Mouse (Mus musculus): ENCODE data around the gene Zfp141. TPM values are rescaled to one million over a fixed set of nuclear protein-coding genes. Genes with fewer than 3 reads are reported as not detected.
"Not testable (repeated sequence)": the region's sequence is repeated elsewhere in the genome, so short reads cannot be mapped to it uniquely, and the experiment has no call there.

The Zfp141 gene
- polyA plus RNA-seq (2014; fragmentation: Nextera tagmentation; extraction: Ambion mirVana): 12.3 and 14.1 TPM in 2 replicates

DNA sequence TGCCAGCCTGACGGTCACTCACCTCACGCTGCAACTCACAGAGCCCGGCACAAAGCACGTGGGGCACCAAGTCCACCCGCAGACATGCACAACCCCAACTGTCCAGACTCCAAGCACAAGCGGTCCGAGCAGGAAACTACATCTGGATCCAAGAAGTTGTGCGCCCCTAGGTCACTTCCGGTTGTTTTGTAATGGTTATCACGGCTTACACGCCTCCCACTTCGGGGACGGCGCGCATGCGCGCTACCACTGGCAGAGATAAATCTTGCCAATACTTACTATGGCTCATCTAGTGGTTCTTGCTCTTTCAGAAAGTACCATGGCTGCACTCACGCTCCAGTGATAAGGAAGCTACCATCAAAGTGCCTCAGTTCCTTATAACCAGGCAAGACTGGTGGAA lies at the start of gene Zfp141:
Gene Zfp141 (minus strand): TSS at position 153 of the 400 bp plus-strand sequence.
- H3K4me1 ChIP-seq (replicated peaks; ENCODE audit: control insufficient read depth, insufficient read depth, low read length); H3K27me3 ChIP-seq (replicated peaks; ENCODE audit: control insufficient read depth, insufficient read depth, low read length); H3K36me3 ChIP-seq (ENCODE audit: control insufficient read depth, insufficient read depth, low read length); H3K9me3 ChIP-seq (ENCODE audit: control insufficient read depth, low read length): not testable (repeated sequence)
- DNase-seq (ENCODE audit: low spot score) (peak; percentile 77), ATAC-seq (replicated peaks; ENCODE audit: low FRiP score) (peak; percentile 92)
- peak within 1 kb of the TSS; percentile 32; the same call in 1 of the 2 replicates for H3K27ac ChIP-seq (ENCODE audit: low read depth, low read length)
- WGBS: 1% methylated on average over 18 of the region's 18 CpGs
- peak within 1 kb of the TSS; percentile 69 for H3K4me2 ChIP-seq
- H3K4me3 ChIP-seq (ENCODE audit: low read depth, low read length): peak within 1 kb of the TSS; percentile 71
- H3K9ac ChIP-seq (ENCODE audit: low read depth, low read length): peak within 1 kb of the TSS; percentile 66

- H3K4me1 ChIP-seq (replicated peaks; ENCODE audit: control insufficient read depth, insufficient read depth, low read length): no peaks in the 10 kb centered on the region
- no peak overlapping the region for H3K9ac ChIP-seq (ENCODE audit: low read depth, low read length)
- no peaks in the 10 kb centered on the region for H3K27me3 ChIP-seq (replicated peaks; ENCODE audit: control insufficient read depth, insufficient read depth, low read length)
- H3K27ac ChIP-seq (ENCODE audit: low read depth, low read length): no peak overlapping the region
- no peak for ATAC-seq (replicated peaks; ENCODE audit: low FRiP score)
- no peaks in the 10 kb centered on the region for H3K9me3 ChIP-seq (ENCODE audit: control insufficient read depth, low read length)
- H3K4me3 ChIP-seq (ENCODE audit: low read depth, low read length): no peak overlapping the region
- no peak for DNase-seq (ENCODE audit: low spot score)
- no peaks in the 10 kb centered on the region for H3K36me3 ChIP-seq (ENCODE audit: control insufficient read depth, insufficient read depth, low read length)
- WGBS: 77% methylated on average over 3 of the region's 3 CpGs
- H3K4me2 ChIP-seq: no peak overlapping the region
Measured at GRCm38 (mm10) chr7:42551766-42552165, 46.2 kb upstream of the Zfp141 start.

- H3K9ac ChIP-seq (ENCODE audit: low read depth, low read length): peak overlapping the region; percentile 66
- no peaks in the 10 kb centered on the region for H3K4me1 ChIP-seq (replicated peaks; ENCODE audit: control insufficient read depth, insufficient read depth, low read length)
- peak overlapping the region; percentile 71 for H3K4me3 ChIP-seq (ENCODE audit: low read depth, low read length)
- H3K27ac ChIP-seq (ENCODE audit: low read depth, low read length): peak overlapping the region; percentile 32; the same call in 1 of the 2 replicates
- H3K27me3 ChIP-seq (replicated peaks; ENCODE audit: control insufficient read depth, insufficient read depth, low read length): no peaks in the 10 kb centered on the region
- DNase-seq (ENCODE audit: low spot score): no peak
- H3K36me3 ChIP-seq (ENCODE audit: control insufficient read depth, insufficient read depth, low read length): peaks cover 7% of the 10 kb centered on the region; the same call in 1 of the 2 replicates
- H3K9me3 ChIP-seq (ENCODE audit: control insufficient read depth, low read length): no peaks in the 10 kb centered on the region
- peak; percentile 71 for ATAC-seq (replicated peaks; ENCODE audit: low FRiP score)
- peak overlapping the region; percentile 69 for H3K4me2 ChIP-seq
- WGBS: under 1% methylated on average over 20 of the region's 20 CpGs
Measured at GRCm38 (mm10) chr7:42505186-42505585, 354 bp downstream of the Zfp141 start.

DNA sequence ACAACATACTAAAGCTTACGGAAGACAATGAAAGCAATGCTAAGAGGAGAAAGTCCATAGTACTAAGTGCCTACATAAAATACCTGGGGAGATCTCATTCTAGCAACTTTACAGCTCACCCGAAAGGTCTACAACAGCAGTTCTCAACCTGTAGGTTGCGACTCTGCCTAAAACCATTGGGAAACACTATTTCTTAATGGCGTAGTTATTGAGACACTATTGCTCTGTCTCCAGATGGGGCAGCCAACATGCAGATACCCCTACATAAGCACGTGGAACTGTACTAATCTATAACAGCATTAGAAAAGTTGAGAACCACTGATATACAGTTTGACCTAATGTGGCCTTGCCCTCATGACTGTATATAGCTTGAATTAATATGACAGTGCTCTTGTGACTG lies 7.3 kb downstream of the Zfp141 start:
- 90% methylated on average over 5 of the region's 5 CpGs for WGBS
- no peak for ATAC-seq (replicated peaks; ENCODE audit: low FRiP score)
- no peaks in the 10 kb centered on the region for H3K4me1 ChIP-seq (replicated peaks; ENCODE audit: control insufficient read depth, insufficient read depth, low read length)

GRCm38 (mm10) chr7:42497356-42497755 lies 8.2 kb downstream of the Zfp141 start:
- H3K4me1 ChIP-seq (replicated peaks; ENCODE audit: control insufficient read depth, insufficient read depth, low read length): no peaks in the 10 kb centered on the region
- H3K27me3 ChIP-seq (replicated peaks; ENCODE audit: control insufficient read depth, insufficient read depth, low read length): no peaks in the 10 kb centered on the region
- no peak overlapping the region for H3K4me2 ChIP-seq
- H3K9me3 ChIP-seq (ENCODE audit: control insufficient read depth, low read length): no peaks in the 10 kb centered on the region
- no peak for DNase-seq (ENCODE audit: low spot score)
- ATAC-seq (replicated peaks; ENCODE audit: low FRiP score): no peak
- WGBS: 87% methylated on average over 9 of the region's 9 CpGs
- H3K9ac ChIP-seq (ENCODE audit: low read depth, low read length): no peak overlapping the region
- no peak overlapping the region for H3K27ac ChIP-seq (ENCODE audit: low read depth, low read length)
- no peak overlapping the region for H3K4me3 ChIP-seq (ENCODE audit: low read depth, low read length)
- H3K36me3 ChIP-seq (ENCODE audit: control insufficient read depth, insufficient read depth, low read length): peaks cover 11% of the 10 kb centered on the region

More for the DNA sequence above, 7.3 kb downstream of the Zfp141 start:
- DNase-seq (ENCODE audit: low spot score): no peak
- H3K9me3 ChIP-seq (ENCODE audit: control insufficient read depth, low read length): no peaks in the 10 kb centered on the region
- no peak overlapping the region for H3K4me3 ChIP-seq (ENCODE audit: low read depth, low read length)
- H3K27ac ChIP-seq (ENCODE audit: low read depth, low read length): no peak overlapping the region
- H3K4me2 ChIP-seq: no peak overlapping the region
- H3K9ac ChIP-seq (ENCODE audit: low read depth, low read length): no peak overlapping the region
- no peaks in the 10 kb centered on the region for H3K27me3 ChIP-seq (replicated peaks; ENCODE audit: control insufficient read depth, insufficient read depth, low read length)
- H3K36me3 ChIP-seq (ENCODE audit: control insufficient read depth, insufficient read depth, low read length): peaks cover 11% of the 10 kb centered on the region

DNA sequence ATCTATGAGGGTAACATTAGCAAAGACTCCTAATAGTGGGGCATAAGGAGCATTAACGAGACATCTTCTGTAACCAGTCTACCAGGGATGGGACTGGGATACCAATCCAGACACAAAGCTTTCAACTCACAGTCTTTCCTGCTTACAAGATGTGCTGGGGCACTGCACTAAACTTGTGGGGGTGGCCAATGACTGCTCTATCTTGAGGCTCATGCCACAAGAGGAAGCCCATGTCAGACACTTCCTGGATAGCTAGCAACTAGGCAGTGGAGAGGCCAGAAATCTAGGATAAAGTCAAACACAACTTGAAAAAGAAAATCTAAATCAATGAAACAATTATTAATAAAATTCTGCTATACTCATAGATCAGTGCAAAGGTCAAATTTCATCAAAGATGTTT lies 9.3 kb downstream of the Zfp141 start:
- no peaks in the 10 kb centered on the region for H3K4me1 ChIP-seq (replicated peaks; ENCODE audit: control insufficient read depth, insufficient read depth, low read length)
- no peak overlapping the region for H3K4me2 ChIP-seq
- H3K9ac ChIP-seq (ENCODE audit: low read depth, low read length): no peak overlapping the region
- peaks cover 11% of the 10 kb centered on the region for H3K36me3 ChIP-seq (ENCODE audit: control insufficient read depth, insufficient read depth, low read length)
- no peak; the same call in 1 of the 2 replicates for ATAC-seq (replicated peaks; ENCODE audit: low FRiP score)
- H3K27ac ChIP-seq (ENCODE audit: low read depth, low read length): no peak overlapping the region
- H3K27me3 ChIP-seq (replicated peaks; ENCODE audit: control insufficient read depth, insufficient read depth, low read length): no peaks in the 10 kb centered on the region
- WGBS: 74% methylated on average over 1 of the region's 1 CpGs
- H3K9me3 ChIP-seq (ENCODE audit: control insufficient read depth, low read length): no peaks in the 10 kb centered on the region
- no peak for DNase-seq (ENCODE audit: low spot score)
- H3K4me3 ChIP-seq (ENCODE audit: low read depth, low read length): no peak overlapping the region

- Histone ChIP-seq H3K27me3 (replicated peaks; ENCODE audit: control insufficient read depth, insufficient read depth, low read length) (no peaks in the 10 kb centered on the region), H3K9ac (ENCODE audit: low read depth, low read length) (no peak overlapping the region), H3K36me3 (ENCODE audit: control insufficient read depth, insufficient read depth, low read length) (peaks cover 13% of the 10 kb centered on the region; the same call in 1 of the 2 replicates), H3K4me2 (no peak overlapping the region), H3K9me3 (ENCODE audit: control insufficient read depth, low read length) (0 out of 2 replicates have a peak, but pooled peaks cover 2% of the 10 kb centered on the region), H3K27ac (ENCODE audit: low read depth, low read length) (no peak overlapping the region), H3K4me3 (ENCODE audit: low read depth, low read length) (no peak overlapping the region), H3K4me1 (replicated peaks; ENCODE audit: control insufficient read depth, insufficient read depth, low read length) (no peaks in the 10 kb centered on the region)
- no peak for ATAC-seq (replicated peaks; ENCODE audit: low FRiP score)
- WGBS: 78% methylated on average over 5 of the region's 5 CpGs
- no peak for DNase-seq (ENCODE audit: low spot score)
Measured at GRCm38 (mm10) chr7:42490859-42491258, 14.7 kb downstream of the Zfp141 start.

GRCm38 (mm10) chr7:42490358-42490757 lies 15.2 kb downstream of the Zfp141 start:
- Histone ChIP-seq H3K9ac (ENCODE audit: low read depth, low read length) (no peak overlapping the region), H3K27ac (ENCODE audit: low read depth, low read length) (no peak overlapping the region), H3K4me3 (ENCODE audit: low read depth, low read length) (no peak overlapping the region), H3K9me3 (ENCODE audit: control insufficient read depth, low read length) (0 out of 2 replicates have a peak, but pooled peaks cover 2% of the 10 kb centered on the region), H3K4me1 (replicated peaks; ENCODE audit: control insufficient read depth, insufficient read depth, low read length) (no peaks in the 10 kb centered on the region), H3K36me3 (ENCODE audit: control insufficient read depth, insufficient read depth, low read length) (peaks cover 13% of the 10 kb centered on the region; the same call in 1 of the 2 replicates), H3K4me2 (no peak overlapping the region), H3K27me3 (replicated peaks; ENCODE audit: control insufficient read depth, insufficient read depth, low read length) (no peaks in the 10 kb centered on the region)
- WGBS: 87% methylated on average over 4 of the region's 4 CpGs
- ATAC-seq (replicated peaks; ENCODE audit: low FRiP score): no peak
- no peak for DNase-seq (ENCODE audit: low spot score)

DNA sequence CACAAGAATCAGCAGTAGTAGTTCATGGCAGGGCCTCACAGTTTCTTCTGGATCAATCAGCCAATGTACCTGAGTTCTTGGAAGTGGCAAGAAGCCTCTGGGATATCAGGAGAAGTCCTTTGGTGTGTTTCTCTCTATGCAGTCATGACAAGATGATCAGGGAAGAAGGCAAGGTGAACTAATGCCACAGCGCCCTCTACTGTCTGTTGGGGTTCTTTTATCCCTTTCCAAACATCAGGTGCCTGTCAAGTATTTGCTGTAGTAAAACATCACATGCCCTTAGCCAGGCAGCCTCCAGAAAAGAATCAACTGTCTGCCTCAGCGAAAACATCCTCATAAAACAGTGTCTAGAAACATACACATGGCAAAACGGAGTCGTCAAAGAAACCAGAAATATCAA lies 50.9 kb downstream of the Zfp141 start:
- Histone ChIP-seq H3K27me3 (replicated peaks; ENCODE audit: control insufficient read depth, insufficient read depth, low read length) (no peaks in the 10 kb centered on the region), H3K9ac (ENCODE audit: low read depth, low read length) (no peak overlapping the region), H3K4me2 (no peak overlapping the region), H3K4me3 (ENCODE audit: low read depth, low read length) (no peak overlapping the region), H3K4me1 (replicated peaks; ENCODE audit: control insufficient read depth, insufficient read depth, low read length) (no peaks in the 10 kb centered on the region), H3K9me3 (ENCODE audit: control insufficient read depth, low read length) (peaks cover 5% of the 10 kb centered on the region), H3K27ac (ENCODE audit: low read depth, low read length) (no peak overlapping the region), H3K36me3 (ENCODE audit: control insufficient read depth, insufficient read depth, low read length) (no peaks in the 10 kb centered on the region)
- 62% methylated on average over 4 of the region's 4 CpGs for WGBS
- ATAC-seq (replicated peaks; ENCODE audit: low FRiP score): no peak
- DNase-seq (ENCODE audit: low spot score): no peak
